Mouse (Mus musculus) adrenal gland, postnatal 4 days (tissue): ENCODE results near the gene Nr2f2. TPM values are rescaled to one million over a fixed set of nuclear protein-coding genes. Genes with fewer than 3 reads are reported as not detected.
A peak's percentile ranks its signal among the peaks of the same experiment; 100 is the strongest.

Source experiments
- DNase-seq, 2 experiments: peaks; one replicate each; pipeline ENCODE4 v3.0.0; 2021 to 2022; ENCODE audit warnings: low spot score in 2 of 2, mixed read lengths in 2 of 2
- total RNA-seq, 2 experiments: library from RNA; stranded (reverse); gene quantifications; 2 replicates each; pipeline ENCODE4 v1.2.3; 2021

Gene Nr2f2
- total RNA-seq, 2 experiments from 2014 or later: 143 to 160 TPM

GRCm38 (mm10) chr7:70367591-70368267 is 1.2 kb upstream of the Nr2f2 start:
- DNase-seq: no peak

GRCm38 (mm10) chr7:70366808-70367095 is 217 bp upstream of the Nr2f2 start:
- no peak for DNase-seq

GRCm38 (mm10) chr7:70365401-70365811 is 1.1 kb downstream of the Nr2f2 start:
- no peak for DNase-seq

DNA sequence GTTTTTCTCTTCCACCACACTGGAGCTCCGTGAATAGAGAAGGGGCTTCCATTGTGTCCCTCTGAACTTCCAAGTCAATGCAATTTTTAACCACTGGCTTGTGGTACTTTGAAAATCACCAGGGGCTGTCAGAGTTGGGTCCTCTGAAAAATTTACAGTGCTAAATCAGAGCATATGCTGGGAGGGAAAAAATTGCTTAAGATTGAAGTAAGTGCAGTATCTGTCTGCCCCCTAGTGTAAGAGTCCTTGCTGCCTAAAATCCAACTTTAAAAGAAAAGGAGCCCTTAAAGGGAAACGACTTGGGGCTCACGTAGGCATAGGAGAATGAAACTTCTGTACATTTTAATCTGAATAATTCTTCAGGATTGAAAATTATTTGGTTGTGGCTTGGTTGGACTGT is 1.7 kb downstream of the Nr2f2 start:
- DNase-seq: no peak

GRCm38 (mm10) chr7:70363351-70363750 is 3.2 kb downstream of the Nr2f2 start:
- no peak for DNase-seq

DNA sequence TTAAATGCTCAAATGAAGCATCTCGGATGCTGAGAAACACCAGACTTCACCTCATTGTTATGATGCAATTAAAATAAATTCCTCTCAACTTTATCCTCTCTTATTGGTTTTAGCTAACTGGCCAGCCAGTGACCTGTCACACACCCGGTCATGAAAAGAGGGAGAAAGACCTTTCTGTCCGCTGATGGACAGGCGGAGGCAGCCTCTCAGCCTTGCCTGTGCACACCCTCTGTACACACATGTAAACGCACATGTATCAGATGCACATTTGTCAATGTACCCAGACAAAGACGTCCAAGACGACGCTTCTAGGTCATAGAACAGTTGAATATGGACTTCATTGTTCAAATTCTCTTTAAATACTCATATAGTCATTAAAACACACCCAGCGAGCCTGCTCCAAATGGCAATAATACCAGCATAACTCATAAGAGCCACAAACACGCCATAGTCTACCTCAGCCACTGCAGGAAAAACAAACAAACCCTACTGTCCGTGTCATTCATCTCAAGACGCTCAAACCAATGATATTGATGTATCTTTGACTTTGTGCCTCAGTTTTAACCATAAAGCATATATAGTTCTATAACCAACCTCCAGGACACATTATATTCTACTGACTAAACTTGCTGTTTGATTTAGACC is 3.9 kb downstream of the Nr2f2 start:
- DNase-seq: no peak

DNA sequence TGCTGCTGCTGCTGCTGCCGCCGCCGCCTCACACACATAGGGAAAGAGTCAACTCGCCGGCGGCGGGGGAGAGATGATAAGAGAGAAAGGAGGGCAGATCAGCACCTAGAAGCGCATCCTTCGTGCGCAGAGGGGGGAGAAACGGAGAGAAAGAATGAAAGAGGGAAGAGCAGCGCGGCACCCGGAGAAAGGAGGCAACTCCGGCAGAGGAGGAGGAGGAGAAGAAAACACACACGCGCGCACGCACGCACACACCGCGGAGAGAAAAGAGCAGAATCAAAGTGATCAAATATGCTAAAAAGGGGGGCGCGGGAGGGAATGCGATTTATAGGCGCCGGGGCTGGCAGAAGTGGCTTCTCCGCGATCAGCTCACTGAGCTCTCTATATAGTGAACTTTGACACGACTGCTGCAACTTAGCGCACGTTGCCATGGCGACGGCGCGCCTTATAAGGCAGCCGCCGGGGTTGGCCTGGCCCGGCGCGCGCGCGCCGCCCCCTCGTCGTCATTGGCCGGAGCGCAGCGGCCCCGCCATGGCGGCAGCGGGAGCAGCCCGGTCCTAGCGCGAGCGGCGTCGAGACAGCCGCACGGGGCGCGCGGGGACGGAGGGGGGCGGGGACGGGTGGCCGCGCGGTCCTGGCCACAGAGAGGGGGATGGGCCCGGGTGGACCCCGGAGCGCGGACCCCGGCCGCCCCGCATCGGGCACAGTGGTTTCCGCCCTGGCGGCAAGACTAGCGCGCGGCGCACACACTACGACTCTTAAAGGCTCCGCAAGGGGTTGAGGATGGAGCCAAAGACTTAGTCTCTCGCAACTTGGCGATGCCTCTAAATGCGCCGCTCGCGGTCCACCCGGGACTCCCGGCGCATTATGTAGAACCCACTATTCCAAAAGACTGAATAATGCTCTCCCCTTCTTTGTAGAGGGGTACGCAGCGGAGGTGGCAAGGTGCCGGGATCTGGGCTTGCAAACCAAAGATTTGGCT is 4.9 kb downstream of the Nr2f2 start:
- DNase-seq: peak; percentile 81 to 83

- DNase-seq: no peak
These were observed 5.7 kb downstream of the Nr2f2 start for GRCm38 (mm10) chr7:70360611-70361382.

DNA sequence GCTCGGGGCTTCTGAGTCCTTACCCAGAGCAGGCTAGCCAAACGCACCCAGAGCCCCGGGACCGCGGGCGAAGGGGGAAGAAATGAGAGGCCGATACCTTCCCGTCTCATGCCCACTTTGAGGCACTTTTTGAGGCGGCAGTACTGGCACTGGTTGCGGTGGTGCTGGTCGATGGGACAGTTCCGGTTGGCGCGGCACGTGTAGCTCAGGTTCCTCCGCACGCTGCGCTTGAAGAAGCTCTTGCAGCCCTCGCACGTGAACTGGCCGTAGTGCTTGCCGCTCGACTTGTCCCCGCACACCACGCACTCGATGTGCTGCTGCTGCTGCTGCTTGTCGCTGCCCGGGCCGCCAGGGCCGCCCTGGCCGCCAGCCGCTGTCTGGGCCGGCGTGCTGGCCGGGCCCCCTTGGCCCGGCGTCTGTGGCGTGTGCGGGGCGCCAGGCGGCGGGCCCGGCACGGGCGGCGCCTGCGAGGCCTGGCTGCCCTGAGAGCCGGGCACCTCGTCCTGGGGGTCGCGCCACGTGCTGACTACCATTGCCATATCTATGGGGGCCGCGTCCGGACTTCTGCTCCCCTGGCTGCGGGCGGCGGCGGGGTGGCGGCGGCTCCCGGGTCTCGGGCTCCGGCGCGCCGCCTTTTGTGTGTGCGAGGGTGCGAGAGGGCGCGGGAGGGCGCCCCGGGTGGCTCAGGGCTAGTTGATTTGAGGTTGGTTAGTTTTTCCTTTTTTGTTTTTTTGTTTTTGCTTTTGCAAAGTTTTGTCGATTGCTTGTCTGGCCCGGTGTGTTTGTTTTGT is 6.5 kb downstream of the Nr2f2 start:
- DNase-seq: no peak

DNA sequence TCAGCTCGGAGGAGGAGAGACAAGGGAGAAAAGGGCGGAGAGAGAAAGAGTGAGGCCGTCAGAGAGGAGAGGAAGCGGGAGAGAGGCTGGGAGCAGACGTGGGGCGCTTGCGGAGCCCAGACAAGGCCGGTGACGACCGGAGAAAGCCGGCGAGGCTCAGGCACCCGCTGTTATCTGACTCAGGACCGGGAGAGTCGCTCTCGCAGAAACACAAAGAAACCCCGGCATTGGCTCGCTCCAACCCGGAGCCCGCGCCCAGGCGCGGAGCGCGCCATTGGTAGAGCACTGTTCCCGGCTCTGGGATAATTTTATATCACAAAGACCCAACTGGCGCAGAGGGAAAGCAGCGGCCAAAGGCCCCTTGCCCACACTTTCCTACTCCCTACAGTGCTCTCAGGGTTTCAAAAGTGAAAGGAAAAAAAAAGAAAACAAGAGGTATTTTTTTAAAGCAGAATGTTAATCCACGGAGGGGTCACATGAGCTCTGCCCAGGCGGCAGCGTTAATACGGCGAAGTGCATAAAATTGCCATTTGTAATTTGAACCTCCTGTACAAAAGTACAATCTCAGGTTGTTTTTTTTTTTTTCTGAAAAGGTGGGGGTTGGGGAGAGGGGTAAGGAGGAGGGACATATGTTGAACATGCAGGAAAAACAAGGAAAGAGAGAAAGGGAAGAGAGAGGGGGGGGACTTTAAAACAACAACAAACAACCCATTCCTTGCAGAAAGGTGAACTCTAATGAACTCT is 7.5 kb downstream of the Nr2f2 start:
- DNase-seq: no peak

GRCm38 (mm10) chr7:70358020-70358847 is 8.3 kb downstream of the Nr2f2 start:
- DNase-seq: no peak

DNA sequence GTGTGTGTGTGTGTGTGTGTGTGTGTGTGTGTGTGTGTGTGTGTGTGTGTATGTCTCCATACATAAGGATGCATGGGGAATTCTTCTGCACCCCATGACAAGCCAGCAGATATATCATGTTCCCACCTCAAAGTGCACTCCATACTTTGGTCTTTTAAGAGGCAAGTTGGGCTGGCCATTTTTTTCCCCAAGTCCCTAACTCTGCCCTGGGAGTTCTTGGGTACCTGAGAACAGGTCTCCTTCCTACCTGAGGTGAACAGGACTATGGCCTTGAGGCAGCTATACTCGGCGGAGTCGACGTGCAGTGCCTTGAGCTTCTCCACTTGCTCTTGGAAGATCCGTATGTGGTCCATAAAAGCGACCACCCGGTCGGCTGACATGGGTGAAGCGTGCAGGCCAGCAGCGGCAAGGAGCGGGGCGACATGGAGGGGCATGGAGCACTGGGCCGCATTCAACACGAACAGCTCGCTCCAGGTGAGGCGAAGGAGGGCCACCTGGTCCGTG is 9.0 kb downstream of the Nr2f2 start:
- DNase-seq: no peak

GRCm38 (mm10) chr7:70356691-70357515 is 9.6 kb downstream of the Nr2f2 start:
- no peak for DNase-seq

- DNase-seq: no peak
These were observed 10.6 kb downstream of the Nr2f2 start for GRCm38 (mm10) chr7:70355691-70356568.

DNA sequence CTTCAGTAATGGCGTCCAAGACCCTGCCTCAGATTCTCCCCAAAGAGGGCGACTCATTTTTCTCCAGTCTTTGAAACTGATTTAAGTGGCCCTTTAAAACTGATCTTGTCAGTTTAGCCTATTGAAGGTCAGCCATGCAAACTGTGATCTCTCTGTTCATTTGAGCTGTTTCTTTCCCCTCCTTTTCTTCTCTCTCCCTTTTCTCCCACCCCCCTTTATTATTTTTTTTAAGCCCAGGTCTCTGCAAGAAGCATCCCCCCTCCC is 11.2 kb downstream of the Nr2f2 start:
- DNase-seq: no peak

DNA sequence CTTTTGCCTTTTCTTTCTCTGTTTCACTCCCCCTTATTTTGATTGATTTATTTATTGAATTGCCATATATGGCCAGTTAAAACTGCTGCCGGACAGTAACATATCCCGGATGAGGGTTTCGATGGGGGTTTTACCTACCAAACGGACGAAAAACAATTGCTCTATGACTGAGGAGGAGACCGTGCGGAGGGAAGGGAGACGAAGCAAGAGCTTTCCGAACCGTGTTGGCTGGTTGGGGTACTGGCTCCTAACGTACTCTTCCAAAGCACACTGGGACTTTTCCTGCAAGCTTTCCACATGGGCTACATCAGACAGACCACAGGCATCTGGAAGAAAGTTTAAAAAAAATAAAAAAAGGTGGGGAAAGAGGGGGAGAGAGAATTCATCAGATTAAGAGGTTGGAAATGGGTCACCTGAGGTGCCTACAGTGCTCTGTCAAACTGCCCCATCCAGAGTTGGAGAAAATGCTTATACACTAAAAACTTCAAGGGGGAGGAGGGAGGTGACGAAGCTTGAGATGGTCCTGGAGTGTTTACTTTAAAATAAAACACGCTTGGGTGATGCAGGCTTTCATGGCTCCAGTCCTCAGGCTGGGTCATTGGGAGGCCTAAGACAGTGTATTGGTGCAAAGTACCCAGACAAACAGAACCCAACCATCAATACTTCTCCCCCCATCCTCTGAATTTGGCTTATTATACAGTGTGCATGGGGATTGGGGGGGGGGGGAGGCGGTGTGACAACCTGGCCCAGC is 11.8 kb downstream of the Nr2f2 start:
- no peak for DNase-seq
